Mouse (Mus musculus): ENCODE results near the gene Chchd4. TPM values are rescaled to one million over a fixed set of nuclear protein-coding genes. Genes with fewer than 3 reads are reported as not detected.
"Not testable (repeated sequence)": the region's sequence is repeated elsewhere in the genome, so short reads cannot be mapped to it uniquely, and the experiment has no call there.

The Chchd4 gene
- total RNA-seq, 2 experiments from 2014 or later = 19.8 to 21.1 TPM

DNA sequence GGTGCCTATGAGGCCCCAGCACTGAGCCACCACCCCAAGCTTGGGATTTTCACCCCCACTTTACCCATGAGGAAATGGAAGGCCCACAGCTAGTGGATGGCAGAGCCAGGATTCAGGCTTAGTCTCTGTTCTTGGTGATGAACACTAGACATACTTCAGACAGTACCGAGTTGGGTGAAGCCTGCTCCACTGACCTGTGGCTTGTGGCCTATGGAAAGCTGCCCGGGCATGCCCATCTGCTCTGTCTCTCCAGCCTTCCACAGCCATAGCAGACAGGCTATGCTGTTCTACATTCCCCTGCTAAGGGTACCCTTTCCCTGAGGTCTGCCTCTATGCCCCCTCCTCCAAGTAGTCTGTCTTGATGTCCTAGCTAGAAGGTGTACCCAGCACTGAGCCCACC is 3.2 kb upstream of the Chchd4 start:
- no peak for DNase-seq (ENCODE audit: low spot score in 2 of 2)
- intact Hi-C loops (cut with DNase I) = no loop called here

DNA sequence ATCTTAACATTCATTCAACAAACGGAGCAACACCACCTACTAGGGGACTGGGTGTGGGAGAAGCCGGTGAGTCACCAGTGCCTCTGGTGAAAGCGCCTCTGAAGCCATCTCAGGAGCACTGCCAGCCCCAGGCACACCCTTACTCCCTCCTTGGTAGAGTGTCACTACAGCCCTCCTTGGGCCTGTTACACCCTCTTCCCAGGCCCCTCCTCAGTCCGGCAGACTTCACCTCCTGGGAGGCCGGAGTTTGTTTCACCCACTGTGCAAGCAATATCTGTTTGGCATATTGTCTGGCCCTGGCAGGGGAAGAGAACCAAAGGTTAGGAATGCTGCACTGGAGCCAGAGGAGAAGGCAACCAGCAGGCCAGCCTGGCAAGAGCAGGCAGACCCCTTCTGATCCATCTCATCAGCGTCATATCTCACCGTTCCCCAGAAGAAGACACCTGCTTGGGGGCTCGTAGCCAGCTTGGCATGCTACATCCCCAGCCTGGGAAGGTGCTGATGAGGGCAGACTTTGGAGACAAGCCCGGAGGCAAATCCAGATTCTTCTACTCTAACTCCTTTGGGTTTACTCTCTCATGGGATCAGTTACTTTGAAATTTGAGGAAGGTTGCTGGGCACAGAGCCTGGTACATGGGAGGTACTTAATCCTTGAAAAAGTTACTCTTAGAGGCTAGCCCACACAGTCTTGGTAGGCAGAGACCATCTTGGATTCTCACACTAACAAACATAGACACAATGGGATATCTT is 1.3 kb upstream of the Chchd4 start:
- intact Hi-C loops (cut with DNase I) = loop anchor here (5.0 kb wide), 1 partner anchor 43 kb away; the partner anchor contains the start of genes Lsm3 and Xpc
- no peak for DNase-seq (ENCODE audit: low spot score in 2 of 2)

DNA sequence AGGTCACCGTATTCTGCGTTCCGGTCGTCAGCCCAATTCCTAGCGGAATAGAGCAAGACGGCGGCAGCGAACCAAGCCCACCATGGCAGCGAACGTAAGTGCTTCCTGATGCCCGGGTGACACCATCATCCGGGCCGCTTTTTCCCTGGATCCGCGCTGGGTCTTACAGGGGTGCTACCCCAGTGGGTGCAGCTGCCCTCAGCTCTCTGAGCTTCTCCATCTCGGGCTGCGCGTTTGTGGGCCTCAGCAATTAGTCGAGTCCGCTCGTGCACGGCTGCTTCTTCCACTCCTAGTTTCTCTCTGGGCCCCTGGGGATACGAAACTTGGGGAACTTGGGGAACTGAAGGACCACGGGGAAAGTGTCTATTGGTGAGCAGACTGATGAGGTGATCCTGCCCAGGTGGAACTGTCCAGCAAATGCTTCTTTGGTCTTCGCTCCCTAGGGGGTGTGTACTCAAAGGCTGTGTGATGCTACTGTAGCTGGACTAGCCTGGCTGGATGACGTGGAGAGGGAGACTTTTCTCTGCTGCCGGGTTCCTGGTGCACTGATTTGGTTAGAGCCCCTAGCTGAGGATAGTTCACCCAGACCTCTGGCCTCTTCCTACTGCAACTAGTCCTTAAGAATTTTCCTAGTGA is 577 bp upstream of the Chchd4 start:
- intact Hi-C loops (cut with DNase I) = loop anchor here (5.0 kb wide), 1 partner anchor 43 kb away; the partner anchor contains the start of genes Lsm3 and Xpc

DNA sequence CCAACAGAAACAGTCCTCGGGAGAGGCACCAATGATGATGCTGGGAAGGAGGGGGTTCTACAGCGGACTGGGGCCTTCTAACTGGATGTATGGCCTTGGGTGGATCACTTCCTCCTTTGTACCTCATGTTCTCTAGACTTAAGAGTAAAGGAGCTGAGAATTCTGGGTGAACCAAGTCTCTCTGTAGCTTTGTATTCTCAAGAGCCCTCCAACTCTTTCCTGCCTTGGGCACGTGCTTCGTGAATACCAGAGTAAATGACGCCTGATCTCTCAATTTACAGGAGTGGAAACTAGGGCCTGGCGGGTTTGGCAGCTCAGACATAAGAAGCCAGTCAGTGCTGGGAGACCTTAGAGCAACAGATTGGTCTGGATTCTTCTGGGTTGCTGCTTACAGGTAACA is 1.0 kb downstream of the Chchd4 start:
- DNase-seq (ENCODE audit: low spot score in 2 of 2) = no peak
- intact Hi-C loops (cut with DNase I) = loop anchor here (5.0 kb wide), 1 partner anchor 45 kb away; the partner anchor contains the start of genes Lsm3 and Xpc

More for the DNA sequence above, 577 bp upstream of the Chchd4 start:
- no peak for DNase-seq (ENCODE audit: low spot score in 2 of 2)

DNA sequence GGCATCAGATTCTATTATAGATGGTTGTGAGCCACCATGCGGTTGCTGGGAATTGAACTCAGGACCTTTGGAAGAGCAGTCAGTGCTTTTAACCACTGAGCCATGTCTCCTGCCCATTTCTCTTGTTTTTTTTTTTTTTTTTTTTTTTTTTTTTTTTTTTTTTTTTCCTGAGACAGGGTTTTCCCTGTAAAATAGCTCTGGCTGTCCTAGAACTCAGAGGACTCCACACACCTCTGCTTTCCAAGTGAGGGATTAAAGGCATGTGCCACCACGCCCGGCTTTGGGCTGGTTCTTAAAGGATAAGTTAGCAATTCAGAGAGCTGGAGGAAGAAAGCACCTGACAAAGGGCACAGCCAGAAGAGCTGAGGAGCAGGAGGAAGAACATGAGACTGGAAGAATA is 1.9 kb downstream of the Chchd4 start:
- not testable (repeated sequence) for DNase-seq (ENCODE audit: low spot score in 2 of 2)
- intact Hi-C loops (cut with DNase I) = loop anchor here (5.0 kb wide), 1 partner anchor 46 kb away; the partner anchor contains the start of genes Lsm3 and Xpc

DNA sequence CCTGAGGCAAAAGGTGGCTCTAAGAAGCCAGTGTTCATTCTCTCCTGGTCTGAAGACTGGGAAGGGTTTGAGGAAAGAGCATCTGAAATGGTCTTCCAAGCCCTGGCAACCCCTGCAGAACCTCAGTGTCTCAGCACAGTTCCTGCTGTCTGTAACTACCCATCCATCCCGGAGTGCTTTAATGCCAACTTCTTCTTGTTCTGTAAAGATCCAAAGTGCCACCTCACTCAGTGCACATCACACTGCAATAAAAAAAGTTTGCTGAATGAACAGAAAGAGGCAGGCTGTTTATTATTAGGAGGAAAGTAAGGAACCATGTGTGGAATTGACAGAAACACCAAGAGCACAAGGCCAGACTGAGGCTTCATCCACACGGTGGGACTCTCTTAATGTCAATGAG is 2.6 kb downstream of the Chchd4 start:
- DNase-seq (ENCODE audit: low spot score in 2 of 2) = no peak

DNA sequence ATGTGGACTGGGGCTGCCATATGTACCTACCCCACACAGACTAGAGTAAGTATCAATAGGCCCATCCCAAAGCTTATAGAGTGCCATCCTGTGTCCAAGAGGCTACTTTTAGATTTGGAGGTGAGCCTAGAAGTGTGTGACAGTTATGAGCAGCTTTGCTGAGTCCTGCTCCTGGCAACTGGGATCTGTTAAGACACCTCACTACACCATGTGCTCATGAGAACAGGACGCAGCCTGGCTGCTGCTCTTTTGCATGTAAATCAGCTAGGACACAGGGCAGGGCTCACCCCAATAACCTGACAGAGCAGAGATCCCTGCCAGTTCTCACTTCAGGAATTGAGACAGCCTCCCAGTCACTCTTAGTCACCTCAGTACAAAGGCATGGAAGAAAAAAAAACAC is 6.2 kb downstream of the Chchd4 start:
- intact Hi-C loops (cut with DNase I) = no loop called here
- no peak for DNase-seq (ENCODE audit: low spot score in 2 of 2)

More for the DNA sequence above, 2.6 kb downstream of the Chchd4 start:
- intact Hi-C loops (cut with DNase I) = loop anchor here (5.0 kb wide), 1 partner anchor 47 kb away; the partner anchor contains the start of genes Lsm3 and Xpc

DNA sequence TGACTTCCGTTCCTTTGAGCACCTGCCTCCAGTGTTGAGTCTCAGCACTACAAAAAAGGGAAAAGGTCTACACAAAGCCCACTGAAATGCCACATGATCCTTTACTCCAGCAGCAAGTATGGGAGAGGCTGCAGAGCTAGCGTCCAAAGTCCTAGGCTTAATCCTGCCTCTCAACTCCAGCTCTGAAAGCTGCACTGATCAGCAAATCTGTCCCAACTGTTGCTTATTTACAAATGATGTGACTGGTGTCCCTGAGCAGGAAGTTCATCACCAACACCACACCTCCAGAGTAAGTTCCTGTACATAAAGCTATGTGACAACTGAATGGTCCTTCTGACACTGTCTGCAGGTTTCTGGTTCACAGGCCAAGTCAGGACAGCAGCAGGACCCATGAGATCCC is 7.6 kb downstream of the Chchd4 start:
- intact Hi-C loops (cut with DNase I) = no loop called here
- no peak for DNase-seq (ENCODE audit: low spot score in 2 of 2)

DNA sequence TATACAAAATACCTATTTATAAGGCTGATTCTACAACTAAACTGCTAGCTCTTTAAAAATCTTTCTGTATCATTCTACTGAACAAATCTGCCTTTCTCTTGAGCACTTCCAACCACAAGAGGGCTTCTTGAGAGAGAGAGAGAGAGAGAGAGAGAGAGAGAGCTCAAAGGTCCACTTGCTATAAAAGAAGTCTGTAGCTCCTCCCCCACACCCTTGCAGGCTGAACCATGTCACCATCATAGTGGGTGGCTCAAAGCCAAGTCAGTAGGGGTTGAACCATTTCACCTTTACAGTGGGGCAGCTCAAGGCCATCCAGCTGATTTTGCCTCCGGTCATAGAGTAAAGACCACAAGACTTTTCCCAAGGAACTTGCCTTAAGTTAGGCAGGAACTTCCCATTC is 13.9 kb downstream of the Chchd4 start:
- intact Hi-C loops (cut with DNase I) = no loop called here
- DNase-seq (ENCODE audit: low spot score in 2 of 2) = no peak

DNA sequence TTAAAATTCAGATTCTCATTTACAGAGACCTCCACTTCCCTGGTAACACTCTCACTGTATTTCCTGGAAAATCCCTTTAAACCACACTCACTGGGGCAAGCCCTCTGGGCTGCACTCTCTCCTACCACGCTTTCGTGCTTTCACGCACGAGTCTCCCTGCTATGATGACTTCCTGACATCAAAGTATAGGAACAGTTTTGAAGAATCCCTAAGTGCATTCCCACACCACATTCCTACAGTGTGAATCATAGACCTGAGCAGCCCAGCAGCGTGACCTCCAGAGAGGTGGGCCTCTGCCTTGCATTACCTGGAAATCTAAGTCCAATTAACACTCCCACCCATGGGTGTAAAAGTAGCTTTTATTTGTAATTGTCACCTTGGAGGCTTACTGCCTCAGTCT is 18.8 kb downstream of the Chchd4 start:
- intact Hi-C loops (cut with DNase I) = no loop called here
- no peak for DNase-seq (ENCODE audit: low spot score in 2 of 2)

DNA sequence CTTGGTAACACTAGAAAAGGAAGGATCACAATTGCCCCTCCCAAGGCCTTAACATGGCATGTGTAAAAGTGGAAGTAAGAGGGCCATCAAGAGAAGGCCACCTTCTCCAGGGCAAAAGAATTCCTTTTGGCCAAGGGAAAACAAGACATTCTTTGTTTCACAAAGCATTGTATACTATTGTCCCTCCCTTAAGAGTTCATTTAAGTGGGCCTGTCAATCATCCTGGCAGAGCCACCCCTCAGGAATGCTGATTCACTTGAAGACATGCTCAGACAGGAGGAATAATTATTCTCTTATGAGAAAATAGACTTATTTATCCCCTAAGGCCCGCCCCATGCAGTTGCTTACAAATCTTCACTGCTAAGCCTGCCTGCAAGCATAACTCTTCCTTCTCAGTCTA is 21.3 kb downstream of the Chchd4 start:
- intact Hi-C loops (cut with DNase I) = no loop called here

DNA sequence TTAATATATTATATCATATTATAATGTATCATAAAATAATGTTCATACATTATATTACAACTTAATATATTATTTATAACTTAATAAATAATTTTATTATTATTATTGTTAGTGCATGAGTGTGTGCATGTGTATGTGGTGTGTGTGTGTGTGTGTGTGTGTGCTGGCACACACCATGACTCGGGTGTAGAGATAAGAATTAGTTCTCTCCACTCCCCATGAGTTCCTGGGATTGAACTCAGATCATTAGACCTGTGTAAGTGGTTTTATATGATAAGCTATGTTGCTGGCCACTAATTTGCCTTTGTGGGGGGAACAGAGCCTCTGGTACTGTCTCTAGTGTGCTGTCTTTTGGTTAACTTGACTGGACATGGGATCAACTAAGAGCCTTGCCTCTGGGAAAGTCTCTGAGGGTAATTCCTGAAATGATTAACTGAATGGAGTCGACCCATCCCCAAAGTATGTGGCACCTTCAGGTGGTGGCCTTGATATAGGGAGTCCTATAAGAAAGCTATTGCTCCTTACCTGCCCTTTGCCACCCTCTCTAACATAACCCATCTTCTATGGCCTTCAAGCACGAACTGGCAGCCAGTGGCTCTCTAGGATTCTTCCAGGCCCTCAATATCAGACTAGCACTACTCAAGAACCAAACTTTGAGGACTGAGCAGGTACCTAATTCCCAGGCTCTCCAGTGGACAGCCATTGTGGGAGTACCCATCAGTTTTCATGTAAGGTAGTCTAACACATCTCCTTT is 23.7 kb downstream of the Chchd4 start:
- DNase-seq (ENCODE audit: low spot score in 2 of 2) = no peak
- intact Hi-C loops (cut with DNase I) = no loop called here

More for the DNA sequence above, 21.3 kb downstream of the Chchd4 start:
- DNase-seq (ENCODE audit: low spot score in 2 of 2) = no peak

DNA sequence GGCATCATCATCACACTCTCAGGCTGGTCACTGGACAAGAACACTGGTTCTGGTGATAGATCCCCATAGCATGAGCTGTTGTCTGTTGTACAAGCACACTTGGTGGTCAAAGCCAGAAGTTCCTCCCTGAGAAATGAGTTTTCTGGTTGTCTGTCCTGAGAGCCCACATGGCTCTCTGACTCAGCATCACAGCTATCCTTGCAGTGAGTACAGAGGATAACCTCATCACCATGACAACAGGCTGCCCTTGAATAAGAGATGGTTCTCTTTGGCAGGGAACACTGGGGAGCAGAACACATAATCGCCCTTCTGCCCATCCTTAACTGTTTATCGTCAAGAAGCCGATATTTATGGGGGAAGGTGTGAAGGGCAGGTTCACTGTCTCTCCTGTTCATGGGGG is 28.0 kb downstream of the Chchd4 start:
- intact Hi-C loops (cut with DNase I) = no loop called here

DNA sequence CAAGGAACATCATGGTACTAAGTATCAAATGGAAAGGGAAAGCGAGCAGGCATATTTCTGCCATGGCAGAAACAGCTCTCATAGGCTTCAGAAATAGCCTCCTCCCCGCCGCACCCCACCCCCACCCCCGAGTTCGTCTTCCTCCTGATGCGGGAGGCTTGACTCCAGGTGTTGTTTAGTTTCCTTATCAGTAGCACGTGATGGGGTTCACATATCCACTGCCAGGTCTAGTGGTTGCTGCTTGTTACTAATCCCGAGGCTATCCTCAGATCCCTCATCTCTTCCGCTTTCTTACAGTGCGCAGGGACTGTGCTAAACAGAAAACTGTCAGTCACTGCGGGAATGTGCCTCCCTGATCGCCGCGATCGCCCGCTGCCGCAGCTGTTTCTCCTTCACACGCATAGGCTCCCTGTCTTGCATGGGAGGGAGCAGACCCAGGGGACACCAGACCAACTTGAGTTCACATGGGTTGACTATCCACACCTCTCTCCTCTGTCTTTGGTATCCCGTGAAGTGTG is 32.1 kb downstream of the Chchd4 start:
- DNase-seq (ENCODE audit: low spot score in 2 of 2) = no peak

More for the DNA sequence above, 28.0 kb downstream of the Chchd4 start:
- no peak for DNase-seq (ENCODE audit: low spot score in 2 of 2)

DNA sequence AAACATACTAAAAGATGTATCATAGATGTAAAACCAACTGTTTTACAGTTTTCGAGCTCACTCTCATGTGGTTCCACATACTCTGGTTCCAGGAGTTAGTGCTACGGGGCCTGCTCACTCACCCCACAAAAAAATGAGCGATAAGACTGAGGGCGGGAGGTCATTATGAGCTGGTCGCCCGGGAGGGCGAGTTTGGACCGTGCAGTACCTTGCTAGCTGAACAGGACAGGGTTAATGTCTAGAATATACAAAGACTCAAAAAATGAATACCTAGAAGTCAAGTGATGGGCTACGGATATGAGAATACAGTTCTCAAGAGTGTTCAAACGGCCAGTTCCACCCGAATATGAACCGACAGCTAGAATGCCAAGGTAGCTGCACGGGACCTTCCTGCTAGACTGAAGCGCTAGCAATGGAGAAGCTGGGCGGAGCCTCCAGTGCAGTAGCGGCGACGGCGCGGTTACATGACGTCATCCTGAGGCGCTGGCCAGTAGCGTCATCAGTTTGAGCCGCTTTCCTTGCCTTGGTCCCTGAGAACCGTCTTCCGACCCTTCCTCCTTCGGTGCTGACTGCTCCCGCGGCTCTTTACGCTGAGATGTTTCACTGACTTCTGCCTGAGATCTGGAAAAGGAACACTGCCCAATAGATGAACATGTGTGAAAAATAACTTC is 32.7 kb downstream of the Chchd4 start:
- intact Hi-C loops (cut with DNase I) = no loop called here
- peak; percentile 98 to 99 for DNase-seq (ENCODE audit: low spot score in 2 of 2)

More for the DNA sequence above, 32.1 kb downstream of the Chchd4 start:
- intact Hi-C loops (cut with DNase I) = no loop called here

DNA sequence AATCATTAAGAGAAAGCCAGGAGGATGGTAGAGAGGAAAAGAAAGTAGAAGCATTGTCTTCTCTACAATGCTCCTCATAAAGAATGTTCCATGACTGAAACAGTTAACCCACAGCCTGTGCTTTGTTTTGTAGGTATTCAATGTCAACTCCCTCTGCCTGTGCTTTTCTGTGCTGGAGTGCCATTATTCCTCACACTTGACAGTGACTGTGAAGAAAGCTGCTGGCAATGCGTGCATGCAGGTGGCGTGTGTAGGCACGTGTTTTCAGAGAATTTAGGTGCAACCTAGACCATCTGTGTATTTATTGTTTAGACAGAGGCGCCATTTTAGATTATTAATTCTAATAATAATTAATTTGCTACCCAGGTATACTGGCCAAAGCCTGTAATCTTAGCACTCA is 49.2 kb downstream of the Chchd4 start:
- DNase-seq (ENCODE audit: low spot score in 2 of 2) = no peak
- intact Hi-C loops (cut with DNase I) = no loop called here

DNA sequence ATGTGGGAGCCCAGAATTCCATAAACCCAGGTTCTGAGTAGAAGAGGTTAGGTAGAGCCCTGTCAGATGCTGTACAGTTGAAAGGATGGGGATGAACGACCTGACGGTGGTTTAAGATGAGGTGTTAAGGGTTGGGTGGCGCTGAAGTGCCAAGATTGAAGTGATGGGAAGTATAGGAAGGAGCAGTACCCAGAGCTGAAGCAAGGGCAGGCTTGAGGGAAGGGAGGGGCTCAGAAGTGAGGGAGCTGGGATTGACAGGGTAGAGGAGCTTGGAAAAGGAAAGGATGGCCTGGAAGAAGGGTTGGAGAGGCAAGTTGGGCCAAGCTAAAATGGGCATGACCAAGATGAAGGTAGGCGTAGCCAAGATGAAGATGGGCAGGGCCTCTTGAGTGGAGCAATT is 51.7 kb downstream of the Chchd4 start:
- intact Hi-C loops (cut with DNase I) = no loop called here
- DNase-seq (ENCODE audit: low spot score in 2 of 2) = no peak

DNA sequence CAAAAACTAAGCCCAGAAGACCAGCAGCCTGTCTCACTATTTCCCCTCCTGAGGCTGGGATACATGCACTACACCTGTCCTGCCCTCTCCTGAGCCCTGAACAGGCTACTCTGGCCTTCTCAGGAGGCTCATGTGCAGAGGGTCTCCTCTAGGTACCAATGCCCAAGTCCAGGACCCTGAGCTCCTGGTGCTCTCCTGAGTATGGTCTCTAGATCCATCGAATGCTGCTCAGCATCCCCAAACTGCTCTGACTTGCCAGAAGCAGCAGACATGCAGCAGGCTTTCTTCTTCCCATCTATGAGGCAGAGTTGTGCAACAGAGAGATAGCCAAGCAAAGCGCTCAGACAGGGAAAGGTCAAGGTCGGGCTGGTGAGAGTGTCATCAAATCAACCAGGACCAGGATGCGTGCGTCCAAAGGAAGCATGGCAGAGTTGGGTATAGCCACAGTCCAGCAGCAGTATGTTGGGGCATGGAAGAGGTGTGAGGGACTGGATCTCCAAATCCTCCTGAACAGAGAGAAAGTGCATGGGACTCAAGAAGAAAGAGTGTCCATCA is 56.0 kb downstream of the Chchd4 start:
- no peak for DNase-seq (ENCODE audit: low spot score in 2 of 2)
- intact Hi-C loops (cut with DNase I) = no loop called here

DNA sequence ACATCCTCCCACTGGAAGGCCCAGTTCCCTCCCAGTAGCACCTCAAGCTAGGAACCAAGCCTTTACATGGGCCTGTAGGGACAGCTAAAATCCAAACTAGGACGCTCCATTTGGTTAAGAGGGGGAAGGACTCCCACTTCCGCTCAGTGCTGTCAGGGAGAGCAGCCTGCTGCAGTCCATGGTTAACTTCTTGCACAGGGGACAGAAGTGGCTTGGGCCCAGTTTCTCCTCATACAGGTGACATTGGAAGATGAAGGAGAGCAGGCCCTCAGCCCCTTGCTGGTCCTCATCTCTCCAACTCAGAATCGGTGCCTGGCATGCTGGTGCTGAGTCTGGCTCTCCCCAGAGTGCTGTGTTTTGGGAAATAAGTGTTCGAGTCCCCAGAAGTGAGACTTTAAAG is 57.2 kb downstream of the Chchd4 start:
- intact Hi-C loops (cut with DNase I) = no loop called here
- no peak for DNase-seq (ENCODE audit: low spot score in 2 of 2)
